Mouse (Mus musculus) C2C12 (cell line): Measurements from ENCODE around the gene Commd7. TPM values are rescaled to one million over a fixed set of nuclear protein-coding genes. Genes with fewer than 3 reads are reported as not detected.

Source experiments
- H3K27me3 ChIP-seq: one replicate; pipeline ENCODE4 v1.6.1; 2011; ENCODE audit not compliant: control insufficient read depth, insufficient read depth, insufficient read length
- H3K36me3 ChIP-seq: one replicate; pipeline ENCODE4 v1.6.1; 2011; ENCODE audit not compliant: control insufficient read depth, insufficient read depth
- H3K4me3 ChIP-seq: one replicate; pipeline ENCODE4 v1.5.1; 2011; ENCODE audit warnings: mild to moderate bottlenecking, control low read depth; ENCODE audit not compliant: poor library complexity, insufficient read depth, severe bottlenecking
- H3K79me2 ChIP-seq: one replicate; pipeline ENCODE4 v1.6.1; 2011; ENCODE audit not compliant: control insufficient read depth, insufficient read depth
- H3K79me3 ChIP-seq: one replicate; pipeline ENCODE4 v1.6.1; 2011; ENCODE audit warnings: low read depth, control low read depth
- H3ac ChIP-seq: one replicate; pipeline ENCODE3; 2011; ENCODE audit warnings: low read depth; ENCODE audit not compliant: control insufficient read depth, insufficient read length
- CEBPB ChIP-seq: IDR thresholded peaks from one replicate; pipeline ENCODE4 v1.6.1; 2011; ENCODE audit warnings: low read depth, mild to moderate bottlenecking, control low read depth, moderate library complexity
- CTCF ChIP-seq: IDR thresholded peaks from one replicate; pipeline ENCODE4 v1.5.1; 2011; ENCODE audit not compliant: control insufficient read depth, insufficient read depth, insufficient read length
- FOSL1 ChIP-seq: IDR thresholded peaks from one replicate; pipeline ENCODE4 v1.8.0; 2011; ENCODE audit warnings: mild to moderate bottlenecking, low read length; ENCODE audit not compliant: poor library complexity, insufficient read depth, severe bottlenecking
- MAX ChIP-seq: IDR thresholded peaks from one replicate; pipeline ENCODE4 v1.6.1; 2011; ENCODE audit warnings: mild to moderate bottlenecking, control low read depth
- MYOD1 ChIP-seq: IDR thresholded peaks from one replicate; pipeline ENCODE4 v1.6.1; 2011; ENCODE audit warnings: low read depth; ENCODE audit not compliant: control insufficient read depth, insufficient read length
- MYOG ChIP-seq: IDR thresholded peaks from one replicate; pipeline ENCODE4 v1.6.1; 2011; ENCODE audit not compliant: control insufficient read depth, insufficient read length; ENCODE audit errors: extremely low read depth
- USF1 ChIP-seq: IDR thresholded peaks from one replicate; pipeline ENCODE4 v1.6.1; 2011; ENCODE audit warnings: low read depth, mild to moderate bottlenecking, control low read depth, moderate library complexity
- polyA plus RNA-seq: library from polyadenylated mRNA; unstranded; fragments of >200 nt; fragmentation: generic; extraction: Trizol; gene quantifications from one replicate; pipeline ENCODE4 v1.2.1, GENCODE M21; 2012; ENCODE audit warnings: missing spikeins

The Commd7 gene
- polyA plus RNA-seq, 1 experiment = 26.7 TPM

DNA sequence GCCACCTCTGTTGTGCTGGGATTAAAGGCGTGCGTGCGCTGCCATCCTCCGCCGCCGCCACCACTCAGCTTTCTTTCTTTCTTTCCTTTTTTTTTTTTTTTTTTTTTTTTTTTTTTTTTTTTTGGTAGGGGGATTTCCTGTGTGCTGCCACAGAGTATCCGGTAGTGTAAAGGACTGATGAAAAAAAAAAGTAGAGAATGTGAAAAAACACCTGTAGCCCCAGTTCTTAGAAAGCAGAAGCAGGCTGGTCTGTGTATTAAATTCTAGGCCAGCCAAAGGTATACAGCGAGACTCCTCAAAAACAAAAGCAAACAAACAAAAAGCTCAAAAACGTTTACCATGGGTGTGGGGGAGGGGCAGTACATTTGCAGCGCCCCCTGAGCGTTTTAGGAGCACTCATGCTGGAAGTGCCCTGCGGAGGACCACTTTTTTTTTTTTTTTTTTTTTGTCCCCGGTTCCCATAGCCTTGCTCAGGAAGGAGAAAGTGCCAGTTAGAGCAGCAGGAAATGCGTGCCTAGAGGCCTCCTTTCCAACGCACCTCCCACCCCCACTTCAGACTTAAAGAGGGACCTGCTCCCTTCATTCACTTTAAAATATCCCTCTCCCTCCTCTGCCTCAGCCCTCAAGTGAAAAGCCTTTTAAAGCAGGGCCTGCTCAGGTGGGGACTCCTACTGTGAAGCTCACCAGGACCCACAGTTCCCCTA, 6.5 kb upstream of the Commd7 start:
- Histone ChIP-seq H3K36me3 (no peaks in the 10 kb centered on the region), H3K79me3 (no peaks in the 10 kb centered on the region), H3K79me2 (no peaks in the 10 kb centered on the region), H3ac (no peak overlapping the region), H3K27me3 (peaks cover 19% of the 10 kb centered on the region), H3K4me3 (no peak overlapping the region)
- TF ChIP-seq USF1 (no peak), MAX (no peak), CEBPB (no peak), MYOD1 (no peak), CTCF (no peak), MYOG (no peak), FOSL1 (no peak)

DNA sequence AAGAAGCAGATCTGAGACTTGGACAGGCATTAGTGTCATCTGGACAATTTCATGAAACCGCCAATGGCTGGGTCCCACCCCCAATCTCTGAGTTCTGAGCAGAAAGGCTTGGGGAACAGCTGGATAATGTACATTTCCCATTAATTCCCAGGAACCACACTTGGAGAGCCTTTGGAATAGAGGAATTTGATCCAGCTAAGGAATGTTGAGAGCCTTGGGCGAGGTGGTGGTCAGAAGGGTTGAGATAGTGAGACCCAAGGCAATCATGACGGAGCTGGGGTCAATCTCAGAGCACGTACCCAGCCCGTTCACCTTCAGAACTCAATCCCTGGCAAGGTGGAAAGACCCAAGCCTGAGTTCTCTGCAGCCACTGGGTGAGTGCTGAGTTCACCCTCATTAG, 678 bp upstream of the Commd7 start:
- peaks cover 8% of the 10 kb centered on the region for H3K79me3 ChIP-seq
- no peak overlapping the region for H3K4me3 ChIP-seq
- peaks cover 32% of the 10 kb centered on the region for H3K79me2 ChIP-seq
- no peak for TF ChIP-seq CTCF
- no peak for TF ChIP-seq MYOG
- no peak for TF ChIP-seq MAX
- TF ChIP-seq CEBPB = no peak
- TF ChIP-seq MYOD1 = no peak
- no peak for TF ChIP-seq FOSL1
- no peak for TF ChIP-seq USF1
- no peaks in the 10 kb centered on the region for H3K27me3 ChIP-seq
- H3ac ChIP-seq = no peak overlapping the region
- peaks cover 3% of the 10 kb centered on the region for H3K36me3 ChIP-seq

DNA sequence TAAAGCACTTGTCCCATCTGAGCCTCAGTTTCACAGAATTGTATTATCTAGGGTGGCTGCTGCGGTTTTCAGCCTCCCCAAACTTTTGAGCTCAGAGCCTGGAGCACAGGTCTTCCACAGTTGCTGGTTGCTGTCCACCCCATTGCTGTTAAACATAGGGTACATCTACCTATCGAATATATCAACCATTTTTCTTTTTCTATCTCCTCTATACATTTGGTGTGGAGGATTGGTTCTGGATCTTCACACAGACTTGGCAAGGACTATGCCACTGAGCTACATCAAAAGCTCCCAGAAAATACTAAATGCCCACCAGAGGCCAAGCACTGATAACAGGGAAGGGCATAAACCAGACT, 268 bp upstream of the Commd7 start:
- Histone ChIP-seq H3K27me3 (no peaks in the 10 kb centered on the region), H3K4me3 (peak overlapping the region; percentile 83), H3K79me2 (peaks cover 32% of the 10 kb centered on the region), H3K36me3 (peaks cover 7% of the 10 kb centered on the region), H3K79me3 (peaks cover 8% of the 10 kb centered on the region), H3ac (peak overlapping the region; percentile 51)
- no peak for TF ChIP-seq MAX
- TF ChIP-seq CEBPB = no peak
- no peak for TF ChIP-seq USF1
- no peak for TF ChIP-seq MYOD1
- no peak for TF ChIP-seq FOSL1
- TF ChIP-seq CTCF = no peak
- no peak for TF ChIP-seq MYOG

DNA sequence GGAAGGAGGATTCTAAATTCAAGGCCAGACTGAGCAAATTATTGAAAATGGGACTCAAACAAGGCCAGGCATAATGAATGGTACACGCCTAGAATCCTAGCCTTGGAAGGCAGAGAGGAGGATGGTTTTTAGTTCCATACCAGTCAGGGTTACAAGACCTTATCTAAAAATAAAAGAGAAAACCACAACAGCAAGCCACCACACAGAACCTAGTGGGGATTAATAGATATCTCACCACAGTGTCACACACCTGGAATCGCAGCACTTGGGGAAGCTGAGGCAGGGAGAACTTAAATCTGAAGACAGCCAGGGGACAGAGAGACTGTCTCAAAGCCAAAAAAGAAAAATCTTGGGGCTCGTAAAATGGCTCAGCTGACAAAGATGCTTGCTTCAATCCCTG, 1.6 kb downstream of the Commd7 start:
- Histone ChIP-seq H3K4me3 (no peak overlapping the region), H3K36me3 (peaks cover 25% of the 10 kb centered on the region), H3ac (no peak overlapping the region), H3K79me2 (peaks cover 32% of the 10 kb centered on the region), H3K27me3 (no peaks in the 10 kb centered on the region), H3K79me3 (peaks cover 8% of the 10 kb centered on the region)
- TF ChIP-seq CEBPB = no peak

DNA sequence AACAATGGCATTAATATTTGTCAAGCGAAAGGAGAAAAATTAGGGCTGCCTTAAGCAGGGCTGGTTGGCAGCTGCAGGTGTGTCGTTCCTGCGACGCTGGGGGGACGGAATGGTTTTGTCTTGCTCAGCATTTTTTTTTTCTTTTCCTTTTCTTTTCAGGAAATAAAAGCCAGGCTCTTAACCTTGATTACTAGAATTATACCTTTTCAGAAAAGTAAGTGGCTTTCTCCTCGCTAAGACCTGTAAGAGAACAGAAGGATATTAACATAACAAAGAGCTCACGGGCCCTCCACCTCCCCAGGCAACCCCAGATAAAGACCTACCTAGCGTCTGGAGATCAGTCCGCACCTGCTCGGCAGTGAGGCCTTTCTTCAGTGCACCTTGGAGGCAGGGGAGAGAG, 10.1 kb downstream of the Commd7 start:
- no peaks in the 10 kb centered on the region for H3K27me3 ChIP-seq
- no peak for TF ChIP-seq MYOG
- no peak for TF ChIP-seq USF1
- TF ChIP-seq MAX = no peak
- no peak for TF ChIP-seq CEBPB
- no peak for TF ChIP-seq MYOD1
- no peak overlapping the region for H3K4me3 ChIP-seq
- H3K36me3 ChIP-seq = peaks cover 58% of the 10 kb centered on the region
- no peak overlapping the region for H3ac ChIP-seq
- H3K79me2 ChIP-seq = no peaks in the 10 kb centered on the region
- H3K79me3 ChIP-seq = no peaks in the 10 kb centered on the region

DNA sequence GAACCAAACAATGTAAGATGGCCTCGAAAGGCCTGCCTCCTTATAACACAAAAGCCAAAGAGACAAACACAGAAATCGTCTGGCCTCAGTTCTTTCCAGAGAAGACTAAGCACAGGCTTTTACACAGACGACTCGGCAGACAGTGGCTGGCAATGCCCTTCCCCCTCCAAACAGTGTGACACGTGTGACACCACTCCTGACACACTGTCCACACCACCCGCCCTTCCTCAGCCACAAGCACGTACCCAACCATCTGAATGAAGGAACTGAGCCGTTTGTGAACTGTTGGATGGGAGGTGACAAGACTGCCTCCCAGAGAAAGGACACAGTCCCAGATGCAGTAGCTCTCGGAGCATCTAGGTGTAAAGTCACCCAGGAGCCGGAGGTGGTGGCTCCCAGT, 13.7 kb downstream of the Commd7 start:
- no peaks in the 10 kb centered on the region for H3K27me3 ChIP-seq
- H3K79me2 ChIP-seq = no peaks in the 10 kb centered on the region
- H3K79me3 ChIP-seq = no peaks in the 10 kb centered on the region
- peaks cover 42% of the 10 kb centered on the region for H3K36me3 ChIP-seq
- H3K4me3 ChIP-seq = no peak overlapping the region
- TF ChIP-seq USF1 (no peak), CTCF (no peak), MAX (no peak), FOSL1 (no peak), MYOG (no peak), CEBPB (no peak), MYOD1 (no peak)
- no peak overlapping the region for H3ac ChIP-seq
